Mouse (Mus musculus): ENCODE results near the gene Zc3h10. TPM values are rescaled to one million over a fixed set of nuclear protein-coding genes. Genes with fewer than 3 reads are reported as not detected.

Zc3h10 gene
- polyA plus RNA-seq, 1 experiment = 1.6 TPM

- Histone ChIP-seq H3K27me3 (ENCODE audit: control insufficient read depth) (no peaks in the 10 kb centered on the region), H3K4me3 (replicated peaks) (peak overlapping the region; percentile 83), H3K4me1 (ENCODE audit: control insufficient read depth) (peaks cover 53% of the 10 kb centered on the region), H3K36me3 (ENCODE audit: control insufficient read depth) (peaks cover 49% of the 10 kb centered on the region), H3K9me3 (ENCODE audit: control insufficient read depth, low read length) (no peaks in the 10 kb centered on the region)
- TF ChIP-seq GATA1 (IDR thresholded peaks at IDR 0.05; ENCODE audit: low read length) (no peak), TAL1 (IDR thresholded peaks at IDR 0.05; ENCODE audit: low read length) (no peak)
Measured at GRCm38 (mm10) chr10:128546787-128547186, 787 bp downstream of the Zc3h10 start.

GRCm38 (mm10) chr10:128546361-128546760, 1.2 kb downstream of the Zc3h10 start:
- Histone ChIP-seq H3K4me3 (replicated peaks) (peak overlapping the region; percentile 83), H3K36me3 (ENCODE audit: control insufficient read depth) (peaks cover 51% of the 10 kb centered on the region), H3K9me3 (ENCODE audit: control insufficient read depth, low read length) (no peaks in the 10 kb centered on the region), H3K27me3 (ENCODE audit: control insufficient read depth) (no peaks in the 10 kb centered on the region), H3K4me1 (ENCODE audit: control insufficient read depth) (peaks cover 53% of the 10 kb centered on the region)
- no peak for TF ChIP-seq GATA1 (IDR thresholded peaks at IDR 0.05; ENCODE audit: low read length)
- TF ChIP-seq TAL1 (IDR thresholded peaks at IDR 0.05; ENCODE audit: low read length) = no peak

GRCm38 (mm10) chr10:128545570-128545898, 2.0 kb downstream of the Zc3h10 start:
- H3K4me1 ChIP-seq (ENCODE audit: control insufficient read depth) = peaks cover 52% of the 10 kb centered on the region
- no peak overlapping the region for H3K4me3 ChIP-seq (replicated peaks)
- H3K9me3 ChIP-seq (ENCODE audit: control insufficient read depth, low read length) = no peaks in the 10 kb centered on the region
- H3K27me3 ChIP-seq (ENCODE audit: control insufficient read depth) = no peaks in the 10 kb centered on the region
- H3K36me3 ChIP-seq (ENCODE audit: control insufficient read depth) = peaks cover 57% of the 10 kb centered on the region
- no peak for TF ChIP-seq GATA1 (IDR thresholded peaks at IDR 0.05; ENCODE audit: low read length)

GRCm38 (mm10) chr10:128544674-128545569, 2.7 kb downstream of the Zc3h10 start:
- no peak overlapping the region for H3K4me3 ChIP-seq (replicated peaks)
- H3K36me3 ChIP-seq (ENCODE audit: control insufficient read depth) = peaks cover 57% of the 10 kb centered on the region
- peaks cover 46% of the 10 kb centered on the region for H3K4me1 ChIP-seq (ENCODE audit: control insufficient read depth)
- no peaks in the 10 kb centered on the region for H3K9me3 ChIP-seq (ENCODE audit: control insufficient read depth, low read length)
- H3K27me3 ChIP-seq (ENCODE audit: control insufficient read depth) = no peaks in the 10 kb centered on the region
- TF ChIP-seq GATA1 (IDR thresholded peaks at IDR 0.05; ENCODE audit: low read length) (no peak), TAL1 (IDR thresholded peaks at IDR 0.05; ENCODE audit: low read length) (no peak)

GRCm38 (mm10) chr10:128544151-128544657, 3.4 kb downstream of the Zc3h10 start:
- peaks cover 41% of the 10 kb centered on the region for H3K4me1 ChIP-seq (ENCODE audit: control insufficient read depth)
- H3K9me3 ChIP-seq (ENCODE audit: control insufficient read depth, low read length) = no peaks in the 10 kb centered on the region
- H3K36me3 ChIP-seq (ENCODE audit: control insufficient read depth) = peaks cover 57% of the 10 kb centered on the region
- TF ChIP-seq TAL1 (IDR thresholded peaks at IDR 0.05; ENCODE audit: low read length) (no peak), GATA1 (IDR thresholded peaks at IDR 0.05; ENCODE audit: low read length) (no peak)
- H3K27me3 ChIP-seq (ENCODE audit: control insufficient read depth) = no peaks in the 10 kb centered on the region
- no peak overlapping the region for H3K4me3 ChIP-seq (replicated peaks)

- no peaks in the 10 kb centered on the region; the same call in 1 of the 2 replicates for H3K9me3 ChIP-seq (ENCODE audit: control insufficient read depth, low read length)
- H3K36me3 ChIP-seq (ENCODE audit: control insufficient read depth) = peaks cover 53% of the 10 kb centered on the region
- TF ChIP-seq TAL1 (IDR thresholded peaks at IDR 0.05; ENCODE audit: low read length) (no peak), GATA1 (IDR thresholded peaks at IDR 0.05; ENCODE audit: low read length) (no peak)
- no peaks in the 10 kb centered on the region for H3K27me3 ChIP-seq (ENCODE audit: control insufficient read depth)
- H3K4me1 ChIP-seq (ENCODE audit: control insufficient read depth) = peaks cover 42% of the 10 kb centered on the region
- H3K4me3 ChIP-seq (replicated peaks) = no peak overlapping the region
Measured at GRCm38 (mm10) chr10:128543100-128543499, 4.5 kb downstream of the Zc3h10 start.

- Histone ChIP-seq H3K4me1 (ENCODE audit: control insufficient read depth) (peaks cover 27% of the 10 kb centered on the region), H3K4me3 (replicated peaks) (no peak overlapping the region), H3K9me3 (ENCODE audit: control insufficient read depth, low read length) (no peaks in the 10 kb centered on the region; the same call in 1 of the 2 replicates), H3K27me3 (ENCODE audit: control insufficient read depth) (no peaks in the 10 kb centered on the region), H3K36me3 (ENCODE audit: control insufficient read depth) (peaks cover 23% of the 10 kb centered on the region)
- TF ChIP-seq GATA1 (IDR thresholded peaks at IDR 0.05; ENCODE audit: low read length) (no peak), TAL1 (IDR thresholded peaks at IDR 0.05; ENCODE audit: low read length) (no peak)
Measured at GRCm38 (mm10) chr10:128538340-128538870, 9.2 kb downstream of the Zc3h10 start.

GRCm38 (mm10) chr10:128536266-128536940, 11.2 kb downstream of the Zc3h10 start:
- Histone ChIP-seq H3K4me3 (replicated peaks) (peak overlapping the region; percentile 34), H3K4me1 (ENCODE audit: control insufficient read depth) (peaks cover 25% of the 10 kb centered on the region), H3K27me3 (ENCODE audit: control insufficient read depth) (no peaks in the 10 kb centered on the region; the same call in 1 of the 2 replicates), H3K9me3 (ENCODE audit: control insufficient read depth, low read length) (no peaks in the 10 kb centered on the region; the same call in 1 of the 2 replicates), H3K36me3 (ENCODE audit: control insufficient read depth) (peaks cover 6% of the 10 kb centered on the region)
- no peak for TF ChIP-seq TAL1 (IDR thresholded peaks at IDR 0.05; ENCODE audit: low read length)
- TF ChIP-seq GATA1 (IDR thresholded peaks at IDR 0.05; ENCODE audit: low read length) = no peak

Data from erythroblast, embryonic 14.5 days (primary cell).